Mouse (Mus musculus): ENCODE data around the gene Slc8b1. TPM values are rescaled to one million over a fixed set of nuclear protein-coding genes. Genes with fewer than 3 reads are reported as not detected.

Slc8b1 gene
- polyA plus RNA-seq, 1 experiment from 2014 or later, result 5.9 TPM

DNA sequence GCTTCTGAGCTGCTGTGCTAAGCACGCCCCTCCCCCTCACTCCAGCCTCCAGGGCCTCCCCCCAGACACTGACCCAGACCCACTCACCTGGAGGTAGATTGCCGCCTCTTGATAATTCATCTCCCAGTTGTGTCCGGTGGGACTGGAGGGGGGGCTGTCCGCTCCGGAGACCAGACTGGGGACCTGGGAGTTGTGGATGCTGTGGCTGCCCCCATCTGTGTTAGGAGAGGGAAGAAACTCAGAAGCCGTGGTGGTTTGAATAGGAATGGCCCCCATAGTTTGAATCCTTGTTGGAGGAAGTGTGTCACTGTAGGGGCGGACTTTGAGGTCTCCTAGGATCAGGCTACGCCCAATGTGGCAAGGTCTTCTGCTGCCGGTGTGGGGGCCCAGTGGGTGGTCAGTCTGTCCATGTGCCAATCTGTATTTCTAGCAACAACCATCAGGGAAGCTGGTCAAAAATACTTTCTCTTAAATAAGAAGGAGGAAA, 49.2 kb downstream of the Slc8b1 start:
- Histone ChIP-seq H3K36me3 (peaks cover 17% of the 10 kb centered on the region), H3K4me2 (peak overlapping the region; percentile 33), H3K4me3 (no peak overlapping the region), H3K27ac (peak overlapping the region; percentile 66), H3K9ac (no peak overlapping the region; the same call in 1 of the 2 replicates), H3K9me3 (no peaks in the 10 kb centered on the region), H3K27me3 (no peaks in the 10 kb centered on the region), H3K4me1 (peaks cover 63% of the 10 kb centered on the region)
- 61% methylated on average over 9 of the region's 9 CpGs for WGBS
- no peak; the same call in 1 of the 2 replicates for ATAC-seq (ENCODE audit: insufficient number of reproducible peaks, insufficient read depth, low FRiP score, low TSS enrichment, low read depth)

DNA sequence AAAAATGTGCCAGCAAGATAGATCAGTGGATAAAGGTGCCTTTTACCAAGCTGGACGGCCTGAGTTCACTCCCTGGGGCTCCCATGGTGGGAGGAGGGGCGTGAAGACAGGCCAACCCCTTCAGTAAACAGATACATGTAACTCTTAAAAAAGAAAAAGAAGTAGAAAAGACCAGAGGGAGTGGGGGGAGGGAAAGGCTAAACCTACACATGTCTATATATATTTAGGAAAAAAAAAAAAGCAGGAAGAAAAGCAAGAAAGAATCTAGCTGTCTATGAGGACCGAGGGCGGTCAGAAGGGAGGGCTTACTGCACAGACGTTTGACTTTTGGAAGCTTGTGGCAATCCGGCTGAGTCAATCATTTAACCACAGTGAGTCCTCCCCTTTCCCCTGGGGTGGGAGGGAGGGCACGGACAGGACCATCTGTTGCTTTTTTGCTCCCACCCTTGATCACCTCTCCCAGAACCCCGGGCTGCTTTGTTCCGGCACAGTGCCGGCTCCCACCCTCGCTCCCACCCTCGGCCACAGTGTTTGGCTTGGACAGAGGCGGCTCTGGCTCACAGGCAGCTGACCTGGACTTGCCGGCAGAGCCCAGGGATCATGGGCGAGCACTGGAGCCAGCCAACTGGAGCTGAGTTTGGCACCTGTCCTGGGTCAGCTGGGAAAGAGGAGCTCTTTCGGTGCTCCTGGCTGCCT, 49.8 kb downstream of the Slc8b1 start:
- no peak for ATAC-seq (ENCODE audit: insufficient number of reproducible peaks, insufficient read depth, low FRiP score, low TSS enrichment, low read depth)
- no peak overlapping the region for H3K4me3 ChIP-seq

DNA sequence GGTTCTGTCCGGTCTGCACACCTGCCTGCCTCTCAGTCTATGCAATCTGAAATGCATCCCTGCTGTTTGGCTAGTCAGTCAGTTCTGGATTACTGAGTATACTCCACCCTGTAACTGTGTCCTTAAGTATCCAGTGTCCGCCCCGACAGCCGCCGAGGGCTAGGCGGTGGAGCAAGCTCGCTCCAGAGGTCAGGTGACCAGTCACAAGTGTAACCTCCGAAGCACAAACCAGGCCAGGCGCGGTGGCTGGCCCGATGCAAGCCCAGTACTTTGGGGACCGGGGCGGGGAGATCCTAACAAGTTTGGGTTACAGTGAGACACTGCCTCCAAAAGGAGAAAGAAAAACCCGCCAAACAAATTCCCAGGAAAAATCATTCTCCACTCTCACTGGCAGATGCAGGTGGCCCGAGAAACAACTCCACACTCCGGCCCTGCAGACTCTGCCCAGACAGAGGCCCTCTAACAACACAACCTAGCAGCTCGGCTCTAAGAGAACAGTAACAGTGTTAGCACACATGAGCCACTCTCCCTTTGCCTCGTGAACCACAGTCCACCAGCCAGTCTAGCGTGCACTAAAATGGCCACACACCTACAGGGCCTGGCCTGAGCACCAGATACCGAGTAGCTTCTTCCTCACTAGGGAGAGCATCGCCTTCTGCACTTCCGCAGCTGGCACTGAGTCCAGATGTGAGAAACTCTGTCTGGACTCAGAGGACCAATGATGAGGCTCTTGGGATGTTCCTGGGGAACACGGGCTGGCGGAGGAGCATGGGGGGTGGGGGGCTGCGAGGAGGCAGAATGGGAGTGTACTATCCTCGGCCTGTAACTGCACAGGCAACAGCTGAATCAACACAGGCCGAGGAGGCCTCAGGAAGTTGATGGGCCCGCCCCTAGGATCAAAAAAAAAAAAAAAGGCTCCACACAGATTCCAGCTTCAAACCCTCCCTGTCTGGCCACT, 52.3 kb downstream of the Slc8b1 start:
- H3K9ac ChIP-seq, result 0 out of 2 replicates have a peak overlapping the region, but pooled peaks have one; percentile 49
- peak overlapping the region; percentile 90 for H3K27ac ChIP-seq
- H3K4me1 ChIP-seq, result peaks cover 83% of the 10 kb centered on the region
- H3K4me2 ChIP-seq, result peak overlapping the region; percentile 31
- no peaks in the 10 kb centered on the region for H3K27me3 ChIP-seq
- peak; percentile 48; the same call in 1 of the 2 replicates for ATAC-seq (ENCODE audit: insufficient number of reproducible peaks, insufficient read depth, low FRiP score, low TSS enrichment, low read depth)
- WGBS, result 35% methylated on average over 28 of the region's 28 CpGs
- no peaks in the 10 kb centered on the region for H3K9me3 ChIP-seq
- no peak overlapping the region for H3K4me3 ChIP-seq
- no peaks in the 10 kb centered on the region for H3K36me3 ChIP-seq

More for the DNA sequence above, 49.8 kb downstream of the Slc8b1 start:
- peaks cover 11% of the 10 kb centered on the region for H3K36me3 ChIP-seq
- H3K4me2 ChIP-seq, result peak overlapping the region; percentile 33
- no peaks in the 10 kb centered on the region for H3K9me3 ChIP-seq
- H3K9ac ChIP-seq, result peak overlapping the region; percentile 6; the same call in 1 of the 2 replicates
- no peaks in the 10 kb centered on the region for H3K27me3 ChIP-seq
- H3K27ac ChIP-seq, result peak overlapping the region; percentile 66
- H3K4me1 ChIP-seq, result peaks cover 69% of the 10 kb centered on the region
- 19% methylated on average over 16 of the region's 16 CpGs for WGBS

GRCm38 (mm10) chr5:120563914-120564311, 52.9 kb downstream of the Slc8b1 start:
- Histone ChIP-seq H3K4me2 (peak overlapping the region; percentile 31; the same call in 1 of the 2 replicates), H3K9me3 (no peaks in the 10 kb centered on the region), H3K4me1 (peaks cover 83% of the 10 kb centered on the region), H3K4me3 (no peak overlapping the region), H3K9ac (no peak overlapping the region), H3K36me3 (no peaks in the 10 kb centered on the region), H3K27me3 (no peaks in the 10 kb centered on the region), H3K27ac (peak overlapping the region; percentile 90)
- ATAC-seq (ENCODE audit: insufficient number of reproducible peaks, insufficient read depth, low FRiP score, low TSS enrichment, low read depth), result no peak
- 34% methylated on average over 4 of the region's 4 CpGs for whole genome bisulfite sequencing

GRCm38 (mm10) chr5:120565171-120565905, 54.4 kb downstream of the Slc8b1 start:
- Histone ChIP-seq H3K27me3 (no peaks in the 10 kb centered on the region), H3K27ac (peak overlapping the region; percentile 94), H3K4me2 (peak overlapping the region; percentile 30; the same call in 1 of the 2 replicates), H3K9me3 (no peaks in the 10 kb centered on the region), H3K9ac (peak overlapping the region; percentile 44), H3K4me1 (peaks cover 81% of the 10 kb centered on the region), H3K4me3 (no peak overlapping the region), H3K36me3 (no peaks in the 10 kb centered on the region)
- WGBS, result 35% methylated on average over 15 of the region's 15 CpGs
- ATAC-seq (ENCODE audit: insufficient number of reproducible peaks, insufficient read depth, low FRiP score, low TSS enrichment, low read depth), result no peak

DNA sequence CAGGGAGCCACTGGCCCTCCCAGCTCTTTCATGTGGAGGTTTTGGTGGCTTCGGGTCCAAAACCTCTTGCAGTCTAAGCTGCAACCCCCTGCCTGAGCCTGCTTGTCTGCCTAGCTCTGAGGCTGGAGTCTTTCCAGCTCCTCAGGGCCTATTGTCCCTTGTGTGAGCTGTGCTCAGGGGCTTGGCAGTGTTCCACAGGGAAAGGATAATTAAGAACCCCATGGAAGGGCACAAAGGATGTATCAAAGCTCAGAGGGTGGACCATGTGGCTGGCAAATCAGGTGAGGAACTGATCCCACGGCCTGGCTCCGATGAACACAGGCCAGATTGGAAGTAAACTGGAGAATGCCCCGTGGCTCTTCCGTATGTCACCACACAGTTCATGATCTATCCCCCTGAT, 55.1 kb downstream of the Slc8b1 start:
- Histone ChIP-seq H3K27me3 (no peaks in the 10 kb centered on the region), H3K27ac (peak overlapping the region; percentile 94), H3K4me2 (0 out of 2 replicates have a peak overlapping the region, but pooled peaks have one; percentile 16), H3K4me1 (peaks cover 81% of the 10 kb centered on the region), H3K9me3 (no peaks in the 10 kb centered on the region), H3K4me3 (no peak overlapping the region), H3K36me3 (no peaks in the 10 kb centered on the region), H3K9ac (peak overlapping the region; percentile 44; the same call in 1 of the 2 replicates)
- ATAC-seq (ENCODE audit: insufficient number of reproducible peaks, insufficient read depth, low FRiP score, low TSS enrichment, low read depth), result no peak
- WGBS, result 32% methylated on average over 5 of the region's 5 CpGs

DNA sequence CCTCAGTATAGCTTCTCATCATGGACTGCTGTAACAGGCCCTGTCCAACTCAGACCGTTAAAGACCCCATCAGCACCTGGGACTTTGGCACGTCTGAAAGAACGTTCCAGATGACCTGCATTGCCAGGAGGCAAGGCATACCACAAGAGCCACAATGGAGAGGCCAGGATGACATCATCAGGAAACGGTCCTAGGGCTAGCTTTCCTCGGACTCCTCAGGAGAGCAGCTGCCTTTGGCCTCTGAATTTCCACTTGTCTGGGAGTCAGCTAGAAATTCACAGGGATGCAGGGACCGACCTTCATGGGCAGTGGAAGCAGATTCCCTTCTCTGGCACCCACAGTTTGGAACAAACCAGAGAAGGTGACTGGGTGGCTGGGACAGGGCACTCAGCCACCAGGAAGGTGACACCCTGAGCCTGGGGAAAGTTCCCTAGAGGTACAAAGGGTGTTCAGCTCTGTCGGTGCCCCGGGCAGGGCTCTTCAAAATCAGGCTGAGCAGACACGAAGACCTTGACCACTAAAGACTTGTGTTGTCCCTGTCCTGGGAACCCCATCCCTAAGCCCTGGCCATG, 55.8 kb downstream of the Slc8b1 start:
- Histone ChIP-seq H3K4me1 (peaks cover 86% of the 10 kb centered on the region), H3K9ac (peak overlapping the region; percentile 44), H3K36me3 (no peaks in the 10 kb centered on the region), H3K4me3 (no peak overlapping the region), H3K27me3 (no peaks in the 10 kb centered on the region), H3K27ac (peak overlapping the region; percentile 94), H3K4me2 (peak overlapping the region; percentile 29), H3K9me3 (no peaks in the 10 kb centered on the region)
- ATAC-seq (ENCODE audit: insufficient number of reproducible peaks, insufficient read depth, low FRiP score, low TSS enrichment, low read depth), result no peak
- 43% methylated on average over 9 of the region's 9 CpGs for whole genome bisulfite sequencing

- Histone ChIP-seq H3K27ac (peak overlapping the region; percentile 94), H3K9me3 (no peaks in the 10 kb centered on the region), H3K4me2 (peak overlapping the region; percentile 29), H3K9ac (peak overlapping the region; percentile 33), H3K36me3 (no peaks in the 10 kb centered on the region), H3K27me3 (no peaks in the 10 kb centered on the region), H3K4me1 (peaks cover 87% of the 10 kb centered on the region), H3K4me3 (no peak overlapping the region)
- ATAC-seq (ENCODE audit: insufficient number of reproducible peaks, insufficient read depth, low FRiP score, low TSS enrichment, low read depth), result peak; percentile 50
- 8% methylated on average over 21 of the region's 21 CpGs for WGBS
These were observed 56.3 kb downstream of the Slc8b1 start for GRCm38 (mm10) chr5:120567253-120567701.

GRCm38 (mm10) chr5:120567761-120568211, 56.8 kb downstream of the Slc8b1 start:
- ATAC-seq (ENCODE audit: insufficient number of reproducible peaks, insufficient read depth, low FRiP score, low TSS enrichment, low read depth), result no peak
- Histone ChIP-seq H3K9ac (peak overlapping the region; percentile 33), H3K27me3 (no peaks in the 10 kb centered on the region), H3K36me3 (no peaks in the 10 kb centered on the region), H3K4me3 (no peak overlapping the region), H3K27ac (peak overlapping the region; percentile 94), H3K4me1 (peaks cover 84% of the 10 kb centered on the region), H3K4me2 (peak overlapping the region; percentile 29), H3K9me3 (no peaks in the 10 kb centered on the region)
- 32% methylated on average over 14 of the region's 14 CpGs for WGBS

DNA sequence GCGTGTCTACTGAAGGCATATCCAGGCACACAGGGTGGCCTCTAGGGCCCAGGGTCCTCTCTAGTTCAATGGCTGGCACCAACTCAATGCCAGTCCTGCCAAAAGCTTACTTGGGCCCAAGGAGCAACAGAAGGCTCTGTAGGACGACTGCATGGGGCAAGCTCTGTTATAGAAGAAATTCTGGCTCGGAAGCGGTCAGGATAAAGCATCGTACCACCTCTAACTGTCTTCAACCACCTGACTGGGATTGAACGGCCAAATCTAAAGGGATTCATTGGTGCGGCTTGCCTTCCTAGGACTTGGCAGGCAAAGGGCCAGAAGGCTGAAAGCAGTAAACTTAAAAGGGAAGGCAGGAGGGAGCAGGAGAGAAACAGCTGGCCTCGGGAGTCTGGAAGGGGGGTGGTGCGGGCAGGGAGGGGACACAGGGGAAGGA, 57.4 kb downstream of the Slc8b1 start:
- 56% methylated on average over 9 of the region's 9 CpGs for WGBS
- no peak for ATAC-seq (ENCODE audit: insufficient number of reproducible peaks, insufficient read depth, low FRiP score, low TSS enrichment, low read depth)
- H3K9ac ChIP-seq, result peak overlapping the region; percentile 33; the same call in 1 of the 2 replicates
- peak overlapping the region; percentile 29 for H3K4me2 ChIP-seq
- H3K4me3 ChIP-seq, result no peak overlapping the region
- no peaks in the 10 kb centered on the region for H3K9me3 ChIP-seq
- H3K4me1 ChIP-seq, result peaks cover 78% of the 10 kb centered on the region
- H3K27me3 ChIP-seq, result no peaks in the 10 kb centered on the region
- 0 out of 2 replicates have a peak, but pooled peaks cover 3% of the 10 kb centered on the region for H3K36me3 ChIP-seq
- peak overlapping the region; percentile 94 for H3K27ac ChIP-seq
